Mouse (Mus musculus) cortical plate, adult 2 months (tissue): ENCODE measurements around the gene Taco1. TPM values are rescaled to one million over a fixed set of nuclear protein-coding genes. Genes with fewer than 3 reads are reported as not detected.
A peak's percentile ranks its signal among the peaks of the same experiment; 100 is the strongest.
"Not testable (repeated sequence)": the region's sequence is repeated elsewhere in the genome, so short reads cannot be mapped to it uniquely, and the experiment has no call there.

Experiments
- H3K27ac ChIP-seq: fragments of 200-500 bp; 2 replicates; pipeline ENCODE4 v1.5.1; 2012; ENCODE audit warnings: low read length, control low read depth, inconsistent platforms; ENCODE audit not compliant: insufficient read depth
- H3K4me1 ChIP-seq: fragments of 200-500 bp; 2 replicates; pipeline ENCODE4 v1.6.1; 2011; ENCODE audit warnings: low read length; ENCODE audit not compliant: control insufficient read depth, insufficient read depth
- H3K4me3 ChIP-seq: fragments of 200-500 bp; 2 replicates; pipeline ENCODE4 v1.5.1; 2011; ENCODE audit warnings: mild to moderate bottlenecking, low read length, control low read depth; ENCODE audit not compliant: insufficient read depth
- CTCF ChIP-seq: fragments of 200-500 bp; IDR thresholded peaks from 2 replicates; pipeline ENCODE4 v1.5.1; 2011; ENCODE audit warnings: mild to moderate bottlenecking, control low read depth, low read length; ENCODE audit not compliant: insufficient read depth; ENCODE audit errors: extremely low read depth
- POLR2A ChIP-seq: fragments of 200-500 bp; IDR thresholded peaks from 2 replicates; pipeline ENCODE4 v1.6.1; 2011; ENCODE audit warnings: mild to moderate bottlenecking, low read length, control low read depth; ENCODE audit not compliant: insufficient read depth; ENCODE audit errors: extremely low read depth
- polyA plus RNA-seq: library from polyadenylated mRNA; depleted of rRNA; stranded (reverse); fragments of >200 nt; gene quantifications from 2 replicates; pipeline ENCODE4 v1.2.3, GENCODE M21; 2012; rRNA removed

The Taco1 gene
- polyA plus RNA-seq, result 11.9 and 12.4 TPM in 2 replicates

DNA sequence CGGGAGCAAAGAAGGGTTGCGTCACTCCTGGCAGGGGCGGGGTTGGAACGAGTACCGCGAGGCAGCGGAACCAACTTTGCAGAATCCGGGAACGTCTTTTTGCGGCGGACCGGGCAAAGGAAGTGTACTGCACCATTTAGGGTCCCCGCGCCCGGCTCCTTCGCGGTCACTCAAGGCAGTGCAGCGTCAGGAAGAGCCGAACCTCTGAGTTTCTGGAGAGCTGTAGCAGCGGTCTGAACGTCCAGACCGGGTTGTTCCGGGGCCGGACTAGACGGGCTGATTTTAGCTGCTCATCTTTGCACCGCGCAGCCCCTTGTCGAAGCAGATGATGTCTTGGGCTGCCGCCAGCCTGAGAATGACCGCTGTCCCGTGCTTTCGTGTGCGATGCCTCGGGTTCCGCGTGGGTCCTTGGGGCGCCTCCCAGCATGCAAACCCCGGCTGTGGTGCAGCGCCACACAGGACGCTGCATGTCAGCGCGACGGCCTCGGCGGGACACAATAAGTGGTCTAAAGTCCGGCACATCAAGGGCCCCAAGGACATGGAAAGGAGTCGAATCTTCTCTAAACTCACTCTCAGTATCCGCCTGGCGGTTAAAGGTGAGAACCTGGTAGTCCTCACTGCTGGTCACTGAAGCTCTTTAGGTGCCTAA, at the start of gene Taco1:
Gene Taco1 (plus strand): TSS at position 139 of the 649 bp plus-strand sequence.
- TF ChIP-seq CTCF (no peak), POLR2A (peak; percentile 79)
- H3K27ac ChIP-seq, result peak within 1 kb of the TSS; percentile 63
- peaks cover 3% of the 10 kb centered on the region; the same call in 1 of the 2 replicates for H3K4me1 ChIP-seq
- H3K4me3 ChIP-seq, result peak within 1 kb of the TSS; percentile 76

DNA sequence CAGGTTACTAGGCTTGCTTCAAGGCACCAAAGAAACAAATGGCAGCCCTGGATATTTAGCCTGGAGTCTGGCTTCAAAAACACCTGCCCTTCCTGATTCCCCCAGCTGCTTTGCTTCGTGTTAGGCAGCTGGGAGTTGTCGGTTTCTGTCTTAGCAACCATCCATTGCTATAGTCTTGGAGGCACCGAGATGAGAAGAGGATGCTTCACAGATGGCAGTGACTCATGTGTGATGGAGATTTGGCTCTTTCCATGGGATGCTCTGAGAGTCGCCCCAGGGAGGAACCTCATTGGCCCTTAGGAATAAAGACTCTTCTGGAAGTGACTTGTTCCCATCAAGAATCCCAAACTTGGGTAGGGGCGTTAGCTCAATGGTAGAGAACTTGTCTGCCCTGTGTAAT, 49.4 kb upstream of the Taco1 start:
- H3K4me3 ChIP-seq, result no peak overlapping the region
- TF ChIP-seq POLR2A (no peak), CTCF (no peak)
- no peak overlapping the region for H3K27ac ChIP-seq
- H3K4me1 ChIP-seq, result no peaks in the 10 kb centered on the region; the same call in 1 of the 2 replicates

DNA sequence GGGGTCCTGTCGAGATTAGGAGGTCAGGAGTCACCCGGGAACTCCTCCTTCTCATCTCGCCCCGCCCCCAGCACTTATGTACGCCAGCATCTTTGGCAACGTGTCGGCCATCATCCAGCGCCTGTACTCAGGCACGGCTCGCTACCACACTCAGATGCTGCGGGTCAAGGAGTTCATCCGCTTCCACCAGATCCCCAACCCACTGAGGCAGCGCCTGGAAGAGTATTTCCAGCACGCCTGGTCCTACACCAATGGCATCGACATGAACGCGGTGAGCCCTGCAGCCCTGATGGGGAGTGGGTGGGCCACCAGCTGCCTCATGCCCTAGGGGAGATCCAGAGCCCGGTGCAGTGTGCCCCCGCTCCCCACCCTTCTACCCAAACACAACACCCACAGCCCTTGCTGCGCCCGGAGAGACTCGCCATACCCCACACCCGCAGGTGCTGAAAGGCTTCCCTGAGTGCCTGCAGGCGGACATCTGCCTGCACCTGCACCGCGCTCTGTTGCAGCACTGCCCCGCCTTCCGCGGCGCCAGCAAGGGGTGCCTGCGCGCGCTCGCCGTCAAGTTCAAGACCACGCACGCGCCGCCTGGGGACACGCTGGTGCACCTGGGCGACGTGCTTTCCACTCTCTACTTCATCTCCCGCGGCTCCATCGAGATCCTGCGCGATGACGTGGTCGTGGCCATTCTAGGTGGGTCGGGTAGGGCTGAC, 45.7 kb upstream of the Taco1 start:
- TF ChIP-seq POLR2A (peak; percentile 43; the same call in 1 of the 2 replicates), CTCF (no peak)
- Histone ChIP-seq H3K27ac (no peak overlapping the region; the same call in 1 of the 2 replicates), H3K4me1 (no peaks in the 10 kb centered on the region), H3K4me3 (peak overlapping the region; percentile 71)

DNA sequence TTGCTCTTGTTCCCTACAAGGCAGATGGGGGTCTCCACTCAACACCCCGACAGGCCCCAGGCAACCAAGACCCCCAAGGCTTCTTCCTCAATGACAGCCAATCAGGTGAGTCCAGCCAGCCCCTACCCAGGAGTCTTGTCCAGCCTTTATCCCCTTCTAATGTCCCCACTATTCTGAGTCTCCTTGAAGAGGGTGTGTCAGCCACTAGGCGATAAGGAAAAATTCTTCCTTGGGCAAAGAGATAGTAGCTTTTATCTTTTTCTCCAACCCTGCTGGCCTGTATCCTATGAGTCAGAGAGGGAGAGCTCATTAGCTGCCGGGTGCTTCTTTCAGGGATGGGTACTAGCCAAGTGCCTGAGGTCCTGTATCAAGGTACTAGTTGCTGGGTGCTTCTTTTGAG, 40.1 kb upstream of the Taco1 start:
- H3K27ac ChIP-seq, result no peak overlapping the region
- no peaks in the 10 kb centered on the region for H3K4me1 ChIP-seq
- no peak for TF ChIP-seq CTCF
- TF ChIP-seq POLR2A, result no peak
- no peak overlapping the region for H3K4me3 ChIP-seq

DNA sequence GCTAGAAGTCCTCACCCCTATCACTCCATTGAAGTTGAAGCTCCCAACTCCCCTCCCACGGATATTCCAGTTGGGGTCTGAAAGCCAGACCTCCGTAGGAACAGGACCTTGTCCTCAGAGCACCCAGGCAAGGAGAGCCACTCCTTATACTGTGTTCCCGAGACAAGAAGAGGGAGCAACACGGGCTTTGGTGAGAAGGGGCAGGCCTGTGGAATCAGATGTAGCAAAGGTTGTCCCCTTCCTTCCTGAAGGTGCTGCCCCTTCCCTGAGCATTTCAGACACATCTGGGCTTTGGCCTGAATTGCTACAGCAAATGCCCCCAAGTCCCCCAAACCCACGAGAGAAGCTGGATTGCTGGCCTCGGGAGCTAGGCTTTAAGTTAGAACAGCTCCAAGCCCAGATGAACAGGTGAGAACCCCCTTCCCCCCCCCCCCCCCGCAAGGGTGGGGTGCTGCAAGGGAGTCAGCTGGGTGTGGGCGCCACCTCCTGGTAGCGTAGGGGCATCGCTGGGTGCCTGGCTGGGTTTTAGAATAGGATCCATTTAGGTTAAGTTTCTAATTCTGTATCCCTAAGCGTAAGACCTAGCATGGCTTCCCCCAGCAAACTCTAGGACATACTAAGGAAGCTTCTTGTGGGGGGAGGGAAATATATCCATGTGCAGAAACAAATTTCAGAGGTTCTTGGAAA, 39.3 kb upstream of the Taco1 start:
- Histone ChIP-seq H3K4me3 (no peak overlapping the region), H3K27ac (no peak overlapping the region), H3K4me1 (no peaks in the 10 kb centered on the region)
- TF ChIP-seq CTCF (peak; percentile 63), POLR2A (no peak)

DNA sequence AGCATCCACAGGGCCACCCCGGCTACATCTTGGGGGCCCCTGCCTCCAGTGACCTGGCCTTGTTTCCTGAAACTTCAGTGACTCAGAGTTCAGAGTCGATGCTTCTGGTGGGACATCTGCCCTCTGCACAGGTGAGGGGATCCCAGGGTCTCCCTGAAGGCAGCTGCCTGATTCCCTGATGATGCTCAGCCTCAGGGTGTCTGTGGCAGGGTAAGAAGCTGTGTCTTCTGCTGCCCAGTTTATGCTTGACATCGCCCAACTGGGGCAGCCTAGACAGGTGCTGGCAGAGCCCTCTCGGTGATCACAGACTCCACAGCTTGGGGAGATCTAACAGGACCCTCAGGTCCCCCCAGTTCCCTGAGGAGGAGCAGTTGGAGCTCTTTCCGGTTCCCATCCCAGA, 38.3 kb upstream of the Taco1 start:
- TF ChIP-seq POLR2A (no peak), CTCF (no peak)
- Histone ChIP-seq H3K27ac (no peak overlapping the region), H3K4me3 (no peak overlapping the region), H3K4me1 (no peaks in the 10 kb centered on the region)

DNA sequence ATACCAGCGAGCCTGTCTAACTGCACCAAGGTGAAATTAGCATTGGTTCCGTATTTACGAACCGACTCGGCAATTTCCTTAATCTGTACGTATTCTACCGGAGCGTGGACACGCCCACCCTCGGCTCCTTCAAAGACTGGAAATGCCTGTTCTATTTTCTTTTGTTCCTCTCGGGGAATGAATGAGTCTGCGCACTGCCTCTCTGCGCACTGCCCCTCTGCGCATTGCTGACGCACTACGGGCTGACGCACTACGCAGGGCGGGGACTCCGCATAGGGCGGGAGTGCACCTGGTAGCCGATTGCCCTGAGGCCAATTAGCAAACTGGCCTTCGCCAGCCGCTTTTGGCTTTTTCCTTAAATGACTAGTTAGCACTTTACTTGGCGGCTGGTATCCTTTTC, 33.8 kb upstream of the Taco1 start:
- peak overlapping the region; percentile 26 for H3K4me3 ChIP-seq
- not testable (repeated sequence) for H3K27ac ChIP-seq, H3K4me1 ChIP-seq

DNA sequence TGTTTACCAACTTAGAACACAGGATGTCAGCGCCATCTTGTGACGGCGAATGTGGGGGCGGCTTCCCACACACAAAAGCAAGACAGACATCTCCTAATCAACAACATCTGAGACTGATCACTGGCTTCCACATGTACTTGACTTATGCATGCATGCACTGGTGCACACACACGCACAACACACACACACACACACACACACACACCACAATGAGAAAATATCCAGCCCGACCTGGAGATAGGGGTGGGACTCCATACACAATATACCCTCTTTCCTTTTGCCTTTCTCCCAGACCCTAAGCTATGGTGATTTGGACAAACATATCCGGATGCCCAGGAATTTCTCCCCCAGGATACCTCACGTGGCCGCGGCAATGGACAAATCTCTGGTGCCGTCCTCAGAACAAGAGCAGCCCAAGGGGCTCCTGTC, 32.4 kb upstream of the Taco1 start:
- H3K4me3 ChIP-seq, result peak overlapping the region; percentile 17
- TF ChIP-seq CTCF, result no peak
- TF ChIP-seq POLR2A, result no peak

DNA sequence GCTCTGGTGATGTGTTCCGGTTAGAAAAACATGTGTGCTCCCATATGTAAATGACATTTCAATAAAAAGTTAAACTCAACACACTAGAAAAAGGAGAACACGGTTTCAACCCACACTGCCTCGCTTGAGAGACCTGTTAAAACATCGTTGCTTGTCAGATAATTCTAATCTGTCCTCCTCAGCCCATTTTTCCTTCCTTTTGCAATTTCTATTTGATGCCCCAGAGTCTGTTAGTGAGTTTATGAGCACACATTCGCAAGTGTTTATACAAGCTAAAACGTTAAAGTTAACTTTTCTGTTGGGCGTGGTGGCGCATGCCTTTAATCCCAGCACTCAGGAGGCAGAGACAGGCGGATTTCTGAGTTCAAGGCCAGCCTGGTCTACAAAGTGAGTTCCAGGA, 30.9 kb upstream of the Taco1 start:
- Histone ChIP-seq H3K4me1 (peaks cover 4% of the 10 kb centered on the region; the same call in 1 of the 2 replicates), H3K4me3 (no peak overlapping the region), H3K27ac (no peak overlapping the region)
- TF ChIP-seq CTCF, result no peak
- no peak for TF ChIP-seq POLR2A

More for the DNA sequence above, 32.4 kb upstream of the Taco1 start:
- H3K27ac ChIP-seq, result peak overlapping the region; percentile 74
- no peaks in the 10 kb centered on the region for H3K4me1 ChIP-seq
